Mouse (Mus musculus) right cerebral cortex, postnatal 36 days (tissue): ENCODE data around the gene Gm4133.
"Not testable (repeated sequence)": the region's sequence is repeated elsewhere in the genome, so short reads cannot be mapped to it uniquely, and the experiment has no call there.

Source experiments
- DNase-seq, 2 experiments: peaks; one replicate each; pipeline ENCODE4 v3.0.0; 2022; ENCODE audit warnings: low spot score in 2 of 2, mixed read lengths in 1 of 2

Gm4133 gene

DNA sequence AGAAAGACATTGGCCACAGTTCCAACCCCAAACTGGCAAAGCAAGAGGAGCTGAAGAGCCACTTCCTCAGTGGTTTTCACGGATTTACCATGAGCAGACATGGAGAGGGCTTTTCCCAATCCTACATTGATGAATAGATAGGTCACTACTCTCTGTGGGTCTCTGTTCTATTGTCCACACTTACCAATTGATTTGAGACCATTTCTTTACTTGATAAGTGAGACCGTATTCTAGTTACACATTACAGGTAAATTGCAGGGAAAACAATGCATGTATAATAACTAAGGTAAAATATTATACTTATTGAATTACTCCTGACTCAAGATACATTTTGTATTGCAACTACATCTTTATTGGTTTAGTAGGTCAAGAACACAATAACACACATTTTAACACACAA lies at the start of gene Gm4133:
Gm4133 (minus strand) TSS at position 101 of the 400 bp plus-strand sequence.
- DNase-seq: not testable (repeated sequence)

- DNase-seq: not testable (repeated sequence)
Measured at GRCm38 (mm10) chr7:20375310-20375709, 41.4 kb upstream of the Gm4133 start, which contains the start of gene Gm5728. Gene Gm5728, minus strand, starts transcription at chr7:20375410.
